Mouse (Mus musculus): ENCODE results near the gene Zcchc4. TPM values are rescaled to one million over a fixed set of nuclear protein-coding genes. Genes with fewer than 3 reads are reported as not detected.

Zcchc4 gene
- total and polyA plus RNA-seq, 3 experiments: 0.67 to 1.0 TPM; not detected in 1

- Histone ChIP-seq H3K9me3 (replicated peaks; ENCODE audit: insufficient read depth, low read length) (no peaks in the 10 kb centered on the region), H3K4me3 (ENCODE audit: control insufficient read depth in 1 of 2, insufficient read depth in 1 of 2, low read depth in 2 of 2, low read length in 2 of 2) (no peak overlapping the region), H3K27ac (ENCODE audit: control insufficient read depth, low read depth, low read length) (no peak overlapping the region), H3K9ac (ENCODE audit: control insufficient read depth, low read depth, low read length, poor library complexity, severe bottlenecking) (no peak overlapping the region), H3K36me3 (ENCODE audit: control insufficient read depth in 1 of 2, insufficient read depth in 2 of 2, low read length in 2 of 2) (no peaks in the 10 kb centered on the region), H3K79me2 (ENCODE audit: control insufficient read depth, insufficient read depth, low read length, poor library complexity) (no peaks in the 10 kb centered on the region), H3K27me3 (ENCODE audit: control insufficient read depth in 1 of 2, insufficient read depth in 2 of 2, low read length in 2 of 2) (no peaks in the 10 kb centered on the region; a peak in 1 of 4 replicates), H3K4me1 (ENCODE audit: control insufficient read depth in 1 of 2, insufficient read depth in 2 of 2, low read length in 2 of 2) (no peaks in the 10 kb centered on the region)
- no peak for DNase-seq (ENCODE audit: low read depth, low spot score)
- TF ChIP-seq MAZ (IDR thresholded peaks at IDR 0.05; ENCODE audit: low read depth, low read length): no peak
- TF ChIP-seq SMC3 (IDR thresholded peaks at IDR 0.05; ENCODE audit: low read depth, low read length): no peak
- TF ChIP-seq USF2 (IDR thresholded peaks at IDR 0.05; ENCODE audit: borderline replicate concordance in 1 of 2, insufficient read depth in 1 of 2, low read depth in 1 of 2, low read length in 2 of 2): no peak
- no peak for TF ChIP-seq RCOR1 (IDR thresholded peaks at IDR 0.05; ENCODE audit: low read depth, low read length)
- TF ChIP-seq HCFC1 (IDR thresholded peaks at IDR 0.05; ENCODE audit: low read depth, low read length): no peak
- no peak for TF ChIP-seq ZNF384 (IDR thresholded peaks at IDR 0.05; ENCODE audit: low read depth, low read length)
- no peak for TF ChIP-seq GABPA (IDR thresholded peaks at IDR 0.05; ENCODE audit: low read depth, low read length)
- no peak for TF ChIP-seq CTCF (IDR thresholded peaks at IDR 0.05 in 2 of 3, conservative IDR thresholded peaks at IDR 0.05 in 1 of 3; ENCODE audit: control insufficient read depth in 1 of 3, insufficient read depth in 1 of 3, low read depth in 2 of 3, low read length in 3 of 3, poor library complexity in 1 of 3, severe bottlenecking in 1 of 3)
- no peak for TF ChIP-seq KAT2A (conservative IDR thresholded peaks at IDR 0.05; ENCODE audit: low read depth, low read length)
- no peak for TF ChIP-seq MAFK (IDR thresholded peaks at IDR 0.05; ENCODE audit: borderline replicate concordance, low read depth, low read length)
- no peak for TF ChIP-seq E2F4 (IDR thresholded peaks at IDR 0.05; ENCODE audit: borderline replicate concordance, low read depth, low read length)
- TF ChIP-seq NELFE (IDR thresholded peaks at IDR 0.05; ENCODE audit: low read depth, low read length): no peak
- no peak for TF ChIP-seq MYC (IDR thresholded peaks at IDR 0.05; ENCODE audit: low read depth, low read length)
- TF ChIP-seq POLR2AphosphoS2 (IDR thresholded peaks at IDR 0.05; ENCODE audit: low read length): no peak
- TF ChIP-seq GATA1 (IDR thresholded peaks at IDR 0.05; ENCODE audit: low read depth, low read length): no peak
- TF ChIP-seq ZC3H11A (IDR thresholded peaks at IDR 0.05; ENCODE audit: low read depth, low read length): no peak
- TF ChIP-seq MAX (IDR thresholded peaks at IDR 0.05; ENCODE audit: low read length): no peak
Observed at GRCm38 (mm10) chr5:52812456-52812855, 37.2 kb downstream of the Zcchc4 start.

GRCm38 (mm10) chr5:52813312-52813711 is 38.1 kb downstream of the Zcchc4 start:
- no peaks in the 10 kb centered on the region; a peak in 1 of 4 replicates for H3K27me3 ChIP-seq (ENCODE audit: control insufficient read depth in 1 of 2, insufficient read depth in 2 of 2, low read length in 2 of 2)
- H3K27ac ChIP-seq (ENCODE audit: control insufficient read depth, low read depth, low read length): no peak overlapping the region
- no peaks in the 10 kb centered on the region for H3K9me3 ChIP-seq (replicated peaks; ENCODE audit: insufficient read depth, low read length)
- TF ChIP-seq SMC3 (IDR thresholded peaks at IDR 0.05; ENCODE audit: low read depth, low read length): no peak
- no peak overlapping the region for H3K9ac ChIP-seq (ENCODE audit: control insufficient read depth, low read depth, low read length, poor library complexity, severe bottlenecking)
- H3K4me3 ChIP-seq (ENCODE audit: control insufficient read depth in 1 of 2, insufficient read depth in 1 of 2, low read depth in 2 of 2, low read length in 2 of 2): no peak overlapping the region
- H3K4me1 ChIP-seq (ENCODE audit: control insufficient read depth in 1 of 2, insufficient read depth in 2 of 2, low read length in 2 of 2): no peaks in the 10 kb centered on the region
- no peaks in the 10 kb centered on the region for H3K79me2 ChIP-seq (ENCODE audit: control insufficient read depth, insufficient read depth, low read length, poor library complexity)
- DNase-seq (ENCODE audit: low read depth, low spot score): no peak
- no peaks in the 10 kb centered on the region for H3K36me3 ChIP-seq (ENCODE audit: control insufficient read depth in 1 of 2, insufficient read depth in 2 of 2, low read length in 2 of 2)

Data from MEL (cell line).